Mouse (Mus musculus) neural tube, embryonic 11.5 days (tissue): ENCODE data around the gene Mxra7. TPM values are rescaled to one million over a fixed set of nuclear protein-coding genes. Genes with fewer than 3 reads are reported as not detected.

ENCODE experiments used
- ATAC-seq: fragments of 200-750 bp; cut with Nextera tagmentation; 2 replicates; pipeline ENCODE4 v1.8.0; 2017; ENCODE audit warnings: moderate number of reproducible peaks, mild to moderate bottlenecking, moderate TSS enrichment, moderate library complexity; ENCODE audit not compliant: insufficient read depth, low FRiP score, low TSS enrichment
- DNase-seq: peaks from one replicate; pipeline ENCODE4 v3.0.0-alpha.2; 2015; ENCODE audit warnings: low spot score
- H3K27ac ChIP-seq: fragments of 300-500 bp; sonication (generic); 2 replicates; pipeline ENCODE4 v1.5.1; 2014; ENCODE audit warnings: low read depth, mild to moderate bottlenecking, low read length
- H3K27me3 ChIP-seq: fragments of 300-500 bp; sonication (generic); 2 replicates; pipeline ENCODE4 v1.6.1; 2014; ENCODE audit warnings: mild to moderate bottlenecking, low read length, mixed read lengths; ENCODE audit not compliant: control insufficient read depth, insufficient read depth
- H3K36me3 ChIP-seq: fragments of 300-500 bp; sonication (generic); 2 replicates; pipeline ENCODE4 v1.6.1; 2014; ENCODE audit warnings: mild to moderate bottlenecking, low read length, moderate library complexity, mixed read lengths; ENCODE audit not compliant: control insufficient read depth, insufficient read depth
- H3K4me1 ChIP-seq: fragments of 300-500 bp; sonication (generic); 2 replicates; pipeline ENCODE4 v1.6.1; 2014; ENCODE audit warnings: low read length, mixed read lengths; ENCODE audit not compliant: control insufficient read depth, insufficient read depth
- H3K4me2 ChIP-seq: fragments of 300-500 bp; sonication (generic); 2 replicates; pipeline ENCODE4 v1.6.1; 2014; ENCODE audit warnings: low read depth, mild to moderate bottlenecking, moderate library complexity
- H3K4me3 ChIP-seq: fragments of 300-500 bp; sonication (generic); 2 replicates; pipeline ENCODE4 v1.5.1; 2014; ENCODE audit warnings: low read depth, low read length
- H3K9ac ChIP-seq: fragments of 300-500 bp; sonication (generic); 2 replicates; pipeline ENCODE4 v1.6.1; 2014; ENCODE audit warnings: mild to moderate bottlenecking, low read length
- H3K9me3 ChIP-seq: fragments of 300-500 bp; sonication (generic); 2 replicates; pipeline ENCODE4 v1.6.1; 2016; ENCODE audit warnings: low read length; ENCODE audit not compliant: control insufficient read depth
- WGBS: fragments of 180-500 bp; shearing (Covaris S2); extraction: QIAGEN DNeasy Blood & Tissue Kit; methylation state at CpG from one replicate; pipeline ENCODE4 v1.1.7; 2014; 5-methylcytosine and 5-hydroxymethylcytosine counted together
- polyA plus RNA-seq: library from polyadenylated mRNA; unstranded; fragments of >200 nt; fragmentation: Nextera tagmentation; extraction: Ambion mirVana; gene quantifications from 2 replicates; pipeline ENCODE4 v1.2.1, GENCODE M21; 2014

The Mxra7 gene
- polyA plus RNA-seq, 1 experiment from 2014 or later: 51.1 TPM

- Histone ChIP-seq H3K27me3 (no peaks in the 10 kb centered on the region), H3K27ac (no peak overlapping the region), H3K4me1 (peaks cover 42% of the 10 kb centered on the region), H3K4me3 (no peak overlapping the region), H3K36me3 (no peaks in the 10 kb centered on the region; the same call in 1 of the 2 replicates), H3K9me3 (no peaks in the 10 kb centered on the region), H3K4me2 (no peak overlapping the region), H3K9ac (no peak overlapping the region)
- no peak for ATAC-seq
- no peak for DNase-seq
- WGBS: 100% methylated on average over 5 of the region's 5 CpGs
Measured at GRCm38 (mm10) chr11:116817567-116817966, 10.3 kb downstream of the Mxra7 start.

- no peak for DNase-seq
- no peaks in the 10 kb centered on the region; the same call in 1 of the 2 replicates for H3K36me3 ChIP-seq
- peaks cover 44% of the 10 kb centered on the region for H3K4me1 ChIP-seq
- H3K27ac ChIP-seq: no peak overlapping the region
- no peaks in the 10 kb centered on the region for H3K27me3 ChIP-seq
- WGBS: 84% methylated on average over 5 of the region's 5 CpGs
- H3K9ac ChIP-seq: no peak overlapping the region
- ATAC-seq: no peak
- H3K9me3 ChIP-seq: no peaks in the 10 kb centered on the region
- no peak overlapping the region for H3K4me2 ChIP-seq
- H3K4me3 ChIP-seq: no peak overlapping the region
Measured at GRCm38 (mm10) chr11:116816769-116817168, 11.1 kb downstream of the Mxra7 start.

DNA sequence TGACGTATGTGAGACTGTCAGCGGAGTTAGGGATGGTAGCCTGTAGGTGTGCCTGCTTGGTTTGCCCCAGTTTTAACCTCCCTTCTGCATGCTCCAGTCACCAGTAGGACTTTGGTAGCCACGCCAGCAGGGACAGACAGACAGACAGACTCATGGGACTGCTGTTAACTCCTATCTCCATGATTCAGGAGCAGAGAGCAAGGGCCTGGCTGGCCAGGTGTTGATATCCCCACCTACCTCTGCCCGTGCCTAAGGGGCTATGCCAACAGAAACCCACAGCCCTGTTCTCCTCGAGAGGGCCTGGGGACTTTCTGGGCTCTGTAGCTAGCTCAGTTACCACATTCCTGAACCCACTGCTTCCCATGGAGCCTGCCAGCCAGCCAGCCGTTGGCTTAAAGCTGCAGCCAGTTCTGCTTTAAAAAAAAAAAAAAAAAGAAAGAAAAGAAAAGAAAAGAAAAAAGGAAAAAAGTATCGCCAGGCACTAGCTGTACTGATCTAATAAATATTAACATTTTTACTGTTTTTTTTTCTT lies 12.9 kb downstream of the Mxra7 start:
- no peaks in the 10 kb centered on the region for H3K9me3 ChIP-seq
- H3K4me1 ChIP-seq: peaks cover 56% of the 10 kb centered on the region
- DNase-seq: no peak
- H3K27ac ChIP-seq: peak overlapping the region; percentile 95
- WGBS: 22% methylated on average over 7 of the region's 7 CpGs
- ATAC-seq: no peak
- H3K27me3 ChIP-seq: no peaks in the 10 kb centered on the region
- H3K4me2 ChIP-seq: peak overlapping the region; percentile 12; the same call in 1 of the 2 replicates
- H3K9ac ChIP-seq: no peak overlapping the region; the same call in 1 of the 2 replicates
- no peak overlapping the region for H3K4me3 ChIP-seq
- H3K36me3 ChIP-seq: no peaks in the 10 kb centered on the region; the same call in 1 of the 2 replicates

DNA sequence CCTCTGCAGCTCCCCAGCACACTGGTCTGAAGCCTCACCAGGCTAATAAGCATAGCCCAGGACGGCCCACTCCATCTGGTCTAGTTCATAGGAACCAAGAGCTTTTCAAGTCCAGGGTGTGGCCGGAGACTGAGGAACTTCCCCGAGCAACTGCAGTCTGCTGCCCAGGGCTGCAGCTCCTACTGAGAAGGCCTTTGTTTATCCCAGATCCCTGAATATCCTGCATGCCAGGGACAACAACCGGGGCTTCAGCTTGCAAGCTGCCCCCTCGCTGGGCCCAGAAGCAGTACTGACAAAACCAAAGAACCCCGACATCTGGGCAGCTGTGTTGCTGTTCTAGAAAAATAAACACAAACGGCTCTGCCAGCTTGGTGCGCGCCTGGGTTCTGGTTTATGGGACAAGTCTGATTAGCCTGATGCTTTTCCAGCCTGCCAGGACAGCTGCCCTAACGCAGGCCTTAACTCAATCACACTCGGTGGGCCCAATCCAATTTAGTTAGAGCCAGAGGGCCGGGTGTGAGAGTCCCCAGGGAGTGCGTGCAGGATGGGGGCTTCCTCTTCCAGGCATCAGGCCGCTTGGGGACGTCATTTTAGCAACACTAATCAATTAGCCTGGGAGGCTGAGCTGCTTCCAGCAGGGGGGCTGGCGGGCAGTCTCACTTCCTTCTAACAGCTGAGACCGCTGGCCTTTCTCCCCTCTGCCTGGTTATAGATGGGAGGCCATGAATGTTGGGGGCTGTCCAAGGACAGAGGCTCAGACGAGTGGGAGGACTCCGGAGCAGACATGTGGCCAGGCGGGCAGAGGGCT lies 13.6 kb downstream of the Mxra7 start:
- DNase-seq (peak; percentile 85), ATAC-seq (peak; percentile 16)
- Histone ChIP-seq H3K4me3 (no peak overlapping the region), H3K9ac (peak overlapping the region; percentile 44), H3K9me3 (no peaks in the 10 kb centered on the region), H3K27ac (peak overlapping the region; percentile 95), H3K4me2 (peak overlapping the region; percentile 7), H3K4me1 (peaks cover 56% of the 10 kb centered on the region), H3K36me3 (no peaks in the 10 kb centered on the region; the same call in 1 of the 2 replicates), H3K27me3 (no peaks in the 10 kb centered on the region)
- 4% methylated on average over 20 of the region's 20 CpGs for WGBS

DNA sequence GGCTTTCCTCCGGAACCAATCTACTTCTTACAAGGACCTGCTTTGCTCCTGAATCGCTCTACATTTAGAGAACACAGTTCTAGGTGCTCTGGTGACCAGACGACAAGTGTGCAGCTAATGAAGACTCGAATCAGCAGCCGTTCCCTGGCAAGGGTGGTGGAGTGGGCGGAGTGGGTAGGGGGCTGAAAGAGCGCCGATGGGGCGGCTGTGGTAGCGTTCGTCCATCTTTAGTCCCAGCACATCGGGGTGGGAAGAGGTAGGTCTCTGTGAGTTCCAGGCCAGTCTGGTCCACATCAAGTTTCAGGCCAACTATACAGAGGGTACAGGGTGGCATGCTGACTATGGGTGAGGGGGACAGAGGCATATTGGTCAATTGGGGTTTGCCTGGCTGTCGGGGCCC lies 14.2 kb downstream of the Mxra7 start:
- ATAC-seq (no peak), DNase-seq (no peak)
- H3K27me3 ChIP-seq: no peaks in the 10 kb centered on the region
- H3K4me3 ChIP-seq: no peak overlapping the region
- peak overlapping the region; percentile 95 for H3K27ac ChIP-seq
- 71% methylated on average over 13 of the region's 13 CpGs for WGBS
- no peak overlapping the region for H3K4me2 ChIP-seq
- no peaks in the 10 kb centered on the region for H3K36me3 ChIP-seq
- H3K9ac ChIP-seq: peak overlapping the region; percentile 44; the same call in 1 of the 2 replicates
- peaks cover 54% of the 10 kb centered on the region for H3K4me1 ChIP-seq
- no peaks in the 10 kb centered on the region for H3K9me3 ChIP-seq

GRCm38 (mm10) chr11:116812793-116813529 lies 14.9 kb downstream of the Mxra7 start:
- Histone ChIP-seq H3K27me3 (no peaks in the 10 kb centered on the region), H3K4me3 (no peak overlapping the region), H3K9me3 (no peaks in the 10 kb centered on the region), H3K36me3 (no peaks in the 10 kb centered on the region), H3K27ac (peak overlapping the region; percentile 95), H3K9ac (peak overlapping the region; percentile 27; the same call in 1 of the 2 replicates), H3K4me2 (peak overlapping the region; percentile 21; the same call in 1 of the 2 replicates), H3K4me1 (peaks cover 53% of the 10 kb centered on the region)
- WGBS: 51% methylated on average over 21 of the region's 21 CpGs
- ATAC-seq (peak; percentile 18; the same call in 1 of the 2 replicates), DNase-seq (peak; percentile 84)

GRCm38 (mm10) chr11:116810983-116811901 lies 16.6 kb downstream of the Mxra7 start:
- 5% methylated on average over 27 of the region's 32 CpGs for WGBS
- peak overlapping the region; percentile 41 for H3K9ac ChIP-seq
- H3K4me3 ChIP-seq: peak overlapping the region; percentile 23; the same call in 1 of the 2 replicates
- H3K4me1 ChIP-seq: peaks cover 53% of the 10 kb centered on the region
- ATAC-seq: peak; percentile 85
- H3K27me3 ChIP-seq: no peaks in the 10 kb centered on the region
- no peaks in the 10 kb centered on the region for H3K9me3 ChIP-seq
- H3K27ac ChIP-seq: peak overlapping the region; percentile 95
- peak overlapping the region; percentile 50 for H3K4me2 ChIP-seq
- DNase-seq: peak; percentile 87
- H3K36me3 ChIP-seq: no peaks in the 10 kb centered on the region

GRCm38 (mm10) chr11:116810528-116810927 lies 17.3 kb downstream of the Mxra7 start:
- Histone ChIP-seq H3K4me3 (no peak overlapping the region), H3K9ac (peak overlapping the region; percentile 18; the same call in 1 of the 2 replicates), H3K27me3 (no peaks in the 10 kb centered on the region), H3K27ac (peak overlapping the region; percentile 95), H3K4me1 (peaks cover 53% of the 10 kb centered on the region), H3K9me3 (no peaks in the 10 kb centered on the region), H3K4me2 (peak overlapping the region; percentile 50; the same call in 1 of the 2 replicates), H3K36me3 (no peaks in the 10 kb centered on the region)
- WGBS: 57% methylated on average over 11 of the region's 11 CpGs
- ATAC-seq (no peak), DNase-seq (no peak)
